Mouse (Mus musculus) C2C12 (cell line): ENCODE measurements around the gene Hydin.

Experiments used
- CEBPB ChIP-seq: IDR thresholded peaks from one replicate; pipeline ENCODE4 v1.6.1; 2011; ENCODE audit warnings: low read depth, mild to moderate bottlenecking, control low read depth, moderate library complexity
- CTCF ChIP-seq: IDR thresholded peaks from one replicate; pipeline ENCODE4 v1.5.1; 2011; ENCODE audit not compliant: control insufficient read depth, insufficient read depth, insufficient read length
- FOSL1 ChIP-seq: IDR thresholded peaks from one replicate; pipeline ENCODE4 v1.8.0; 2011; ENCODE audit warnings: mild to moderate bottlenecking, low read length; ENCODE audit not compliant: poor library complexity, insufficient read depth, severe bottlenecking
- MAX ChIP-seq: IDR thresholded peaks from one replicate; pipeline ENCODE4 v1.6.1; 2011; ENCODE audit warnings: mild to moderate bottlenecking, control low read depth
- MYOG ChIP-seq: IDR thresholded peaks from one replicate; pipeline ENCODE4 v1.6.1; 2011; ENCODE audit not compliant: control insufficient read depth, insufficient read length; ENCODE audit errors: extremely low read depth
- USF1 ChIP-seq: IDR thresholded peaks from one replicate; pipeline ENCODE4 v1.6.1; 2011; ENCODE audit warnings: low read depth, mild to moderate bottlenecking, control low read depth, moderate library complexity

DNA sequence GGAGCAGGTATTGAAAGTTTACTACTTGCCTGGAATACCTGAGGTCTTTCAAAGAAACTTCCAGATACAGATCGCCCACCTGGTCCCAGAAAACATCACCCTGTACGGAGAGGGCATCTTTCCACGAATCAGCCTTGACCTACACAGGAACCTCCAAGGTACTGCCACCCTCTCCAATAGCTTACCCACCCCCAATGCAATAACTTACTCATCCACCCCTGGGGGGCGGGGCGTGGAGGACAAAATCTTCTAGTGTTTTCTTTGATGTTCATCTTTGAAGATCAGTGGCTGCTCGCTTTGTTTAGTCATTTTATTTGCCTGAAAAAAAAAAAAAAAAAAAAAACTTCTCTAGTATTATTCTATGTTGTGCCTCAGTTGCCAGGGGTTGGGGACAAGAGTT lies 233.9 kb downstream of the Hydin start:
- no peak for TF ChIP-seq CTCF
- TF ChIP-seq USF1, result no peak
- TF ChIP-seq CEBPB, result no peak
- TF ChIP-seq MYOG, result no peak
- no peak for TF ChIP-seq MAX
- no peak for TF ChIP-seq FOSL1
